Mouse (Mus musculus): ENCODE results near the gene Ei24. TPM values are rescaled to one million over a fixed set of nuclear protein-coding genes. Genes with fewer than 3 reads are reported as not detected.

Gene Ei24
- polyA plus RNA-seq (2015; fragmentation: Nextera tagmentation; extraction: Ambion mirVana): 105 and 112 TPM in 2 replicates

DNA sequence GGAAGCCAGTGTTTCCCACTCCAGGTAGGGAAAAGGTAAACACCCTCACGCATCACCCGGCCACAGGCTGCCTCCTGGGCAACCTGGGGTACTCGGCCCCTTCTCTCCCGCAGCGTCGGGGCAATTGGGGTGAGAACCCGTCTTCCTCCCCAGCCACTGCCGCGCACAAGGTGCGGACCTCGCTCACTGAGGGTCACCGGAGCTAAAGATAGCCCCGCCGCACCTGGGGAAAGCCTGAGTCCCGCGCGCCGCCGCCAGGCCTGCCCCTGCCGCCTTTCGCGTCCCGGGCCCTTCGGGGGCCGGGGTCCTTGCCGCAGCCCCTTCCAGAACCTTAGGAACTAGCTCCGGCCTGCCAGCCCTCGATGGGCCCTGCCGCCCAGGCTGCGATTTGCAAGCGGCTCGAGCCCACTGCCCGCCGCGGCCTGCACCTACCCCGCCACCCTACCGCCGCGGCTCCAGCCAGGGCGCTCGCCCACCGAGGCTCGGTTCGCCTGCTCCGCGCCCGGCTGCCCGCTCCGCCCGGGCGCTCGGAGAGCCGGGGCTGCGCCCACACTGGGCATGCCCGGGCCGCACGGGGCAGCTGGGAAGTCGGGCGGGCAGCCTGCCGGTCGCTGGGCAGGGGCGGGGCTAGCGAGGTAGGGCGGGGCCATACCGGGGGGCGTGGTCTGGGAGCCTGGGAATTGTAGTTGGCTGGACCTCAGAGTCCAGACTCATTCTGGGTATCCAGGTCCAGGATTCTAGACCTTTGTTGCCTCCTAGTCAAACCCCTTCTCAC is at the start of gene Ei24:
TSS of gene Ei24 (minus strand) at position 613 of the 775 bp plus-strand sequence.
- Histone ChIP-seq H3K9ac (peak within 1 kb of the TSS; percentile 98), H3K27ac (peak within 1 kb of the TSS; percentile 73), H3K9me3 (replicated peaks) (no peaks in the 10 kb centered on the region), H3K27me3 (no peaks in the 10 kb centered on the region), H3K4me2 (peak within 1 kb of the TSS; percentile 91), H3K36me3 (ENCODE audit: poor library complexity, severe bottlenecking) (peaks cover 8% of the 10 kb centered on the region; the same call in 1 of the 2 replicates), H3K4me1 (peaks cover 24% of the 10 kb centered on the region), H3K4me3 (peak within 1 kb of the TSS; percentile 95)
- under 1% methylated on average over 62 of the region's 66 CpGs for WGBS
- peak; percentile 98 for ATAC-seq

DNA sequence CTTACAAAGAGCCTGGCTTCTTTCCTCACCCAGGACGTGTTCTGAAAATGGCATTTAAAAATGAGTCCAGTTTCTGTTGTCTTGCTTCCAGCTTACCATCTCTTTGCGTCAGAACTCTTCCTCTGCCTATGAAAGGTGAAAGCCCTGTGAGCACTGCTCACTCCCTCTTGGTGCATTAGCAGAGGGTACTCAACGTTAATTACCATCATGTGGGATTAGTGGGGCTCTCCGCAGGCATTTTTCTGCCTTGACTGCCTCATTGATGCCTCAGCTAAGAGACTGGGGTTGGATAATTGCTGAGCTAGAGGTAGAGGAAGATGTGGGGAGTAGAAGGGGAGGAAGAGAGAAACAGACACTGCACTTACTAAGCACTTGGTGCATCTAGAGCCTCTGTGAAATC is 49.2 kb upstream of the Ei24 start:
- 19% methylated on average over 4 of the region's 4 CpGs for whole genome bisulfite sequencing
- H3K36me3 ChIP-seq (ENCODE audit: poor library complexity, severe bottlenecking): peaks cover 81% of the 10 kb centered on the region
- H3K4me2 ChIP-seq: no peak overlapping the region

DNA sequence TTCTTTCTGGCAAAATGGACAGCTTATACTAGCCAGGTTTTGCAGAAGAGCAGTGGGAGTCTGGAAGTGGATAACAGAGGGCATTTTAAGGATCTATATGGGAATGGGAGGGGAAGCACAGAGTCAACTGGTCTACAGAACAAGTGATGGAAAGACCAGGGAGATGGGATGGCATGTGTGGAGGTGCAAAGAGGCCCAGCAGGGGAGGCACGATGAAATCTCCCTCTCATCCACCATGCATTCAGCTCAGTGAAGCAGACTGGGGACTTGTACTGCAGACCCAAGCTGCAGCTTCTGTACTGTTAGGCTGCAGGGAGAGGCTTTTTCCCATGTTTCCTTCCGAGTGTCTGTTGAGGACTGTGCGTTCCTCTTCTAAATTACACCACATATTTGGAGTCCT is 36.7 kb upstream of the Ei24 start:
- no peaks in the 10 kb centered on the region for H3K27me3 ChIP-seq
- H3K4me2 ChIP-seq: peak overlapping the region; percentile 84
- H3K27ac ChIP-seq: peak overlapping the region; percentile 98
- ATAC-seq: peak; percentile 25
- H3K4me3 ChIP-seq: peak overlapping the region; percentile 76
- H3K4me1 ChIP-seq: peaks cover 39% of the 10 kb centered on the region
- 3% methylated on average over 3 of the region's 3 CpGs for WGBS
- no peaks in the 10 kb centered on the region for H3K9me3 ChIP-seq (replicated peaks)
- peak overlapping the region; percentile 92 for H3K9ac ChIP-seq
- peaks cover 20% of the 10 kb centered on the region for H3K36me3 ChIP-seq (ENCODE audit: poor library complexity, severe bottlenecking)

More for the DNA sequence above, 49.2 kb upstream of the Ei24 start:
- Histone ChIP-seq H3K9ac (no peak overlapping the region), H3K27ac (no peak overlapping the region), H3K4me1 (no peaks in the 10 kb centered on the region), H3K27me3 (no peaks in the 10 kb centered on the region), H3K9me3 (replicated peaks) (no peaks in the 10 kb centered on the region), H3K4me3 (no peak overlapping the region)
- ATAC-seq: no peak

DNA sequence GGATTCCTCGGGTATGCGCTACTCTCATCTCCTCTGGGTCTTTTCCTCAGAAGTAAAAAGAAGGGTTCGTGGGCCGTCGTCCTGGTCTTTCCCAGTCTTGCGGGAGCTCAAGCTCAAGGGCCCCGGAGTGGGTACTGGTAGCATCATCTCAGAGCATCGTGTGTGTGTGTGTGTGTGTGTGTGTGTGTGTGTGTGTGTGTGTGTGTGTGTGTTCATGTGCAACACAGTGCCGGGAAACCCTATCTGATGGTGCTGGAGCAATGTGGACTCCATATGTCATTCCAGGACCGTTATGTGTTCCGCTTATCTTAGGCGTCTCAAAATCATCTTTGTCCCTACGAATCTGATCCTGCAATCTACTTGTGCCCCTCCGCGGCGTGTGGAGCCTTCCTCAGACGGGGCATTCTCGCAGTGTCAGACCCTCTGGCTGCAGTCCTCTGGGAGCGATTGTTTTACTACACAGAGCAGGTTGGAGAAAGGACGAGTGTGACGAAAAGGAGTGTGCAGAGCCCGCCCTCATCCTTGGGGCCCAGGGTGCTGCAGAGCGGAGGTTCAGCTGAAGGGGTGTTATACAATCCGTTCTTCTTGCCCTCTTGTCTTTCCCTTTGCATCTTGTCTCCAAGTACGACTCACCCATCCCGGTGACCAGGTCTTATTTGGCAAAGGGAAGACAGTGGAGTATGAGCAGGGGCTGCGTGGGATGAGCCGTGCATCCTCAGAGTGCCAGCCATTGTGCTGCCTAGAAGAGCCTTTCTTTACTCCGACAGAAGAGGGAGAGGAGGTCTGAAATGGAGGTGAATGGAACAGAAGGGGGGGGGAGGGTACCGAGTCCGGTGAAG is 36.1 kb upstream of the Ei24 start:
- H3K9ac ChIP-seq: peak overlapping the region; percentile 92
- peak overlapping the region; percentile 84 for H3K4me2 ChIP-seq
- under 1% methylated on average over 30 of the region's 31 CpGs for WGBS
- H3K4me3 ChIP-seq: peak overlapping the region; percentile 76
- no peaks in the 10 kb centered on the region for H3K27me3 ChIP-seq
- peaks cover 18% of the 10 kb centered on the region for H3K36me3 ChIP-seq (ENCODE audit: poor library complexity, severe bottlenecking)
- ATAC-seq: peak; percentile 78
- peaks cover 38% of the 10 kb centered on the region for H3K4me1 ChIP-seq
- peak overlapping the region; percentile 98 for H3K27ac ChIP-seq
- H3K9me3 ChIP-seq (replicated peaks): no peaks in the 10 kb centered on the region

DNA sequence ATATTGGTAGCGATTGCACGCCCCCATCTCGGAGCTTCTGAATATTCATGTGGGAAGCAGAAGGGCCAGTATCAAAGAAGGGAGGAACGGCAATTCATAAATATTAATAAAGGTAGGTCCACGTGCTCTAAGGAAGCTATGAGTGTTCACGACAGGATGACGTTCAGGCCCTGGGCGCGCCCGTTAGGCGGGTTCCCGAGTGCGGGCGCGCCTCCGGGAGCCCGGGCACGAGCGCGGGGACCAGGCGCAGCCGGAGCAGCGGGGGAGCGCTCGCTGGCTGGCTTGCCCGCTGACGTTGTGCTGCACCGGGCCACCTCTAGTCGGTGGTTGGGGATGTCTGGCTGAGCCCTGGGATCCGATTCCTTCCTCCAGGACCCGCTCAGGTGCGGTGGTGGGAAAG is 35.3 kb upstream of the Ei24 start:
- WGBS: under 1% methylated on average over 32 of the region's 32 CpGs
- H3K36me3 ChIP-seq (ENCODE audit: poor library complexity, severe bottlenecking): peaks cover 13% of the 10 kb centered on the region
- peak overlapping the region; percentile 76 for H3K4me3 ChIP-seq
- H3K9me3 ChIP-seq (replicated peaks): no peaks in the 10 kb centered on the region
- H3K27me3 ChIP-seq: no peaks in the 10 kb centered on the region
- H3K4me1 ChIP-seq: peaks cover 32% of the 10 kb centered on the region
- H3K27ac ChIP-seq: peak overlapping the region; percentile 98
- peak overlapping the region; percentile 84 for H3K4me2 ChIP-seq
- peak overlapping the region; percentile 92 for H3K9ac ChIP-seq
- peak; percentile 94 for ATAC-seq

DNA sequence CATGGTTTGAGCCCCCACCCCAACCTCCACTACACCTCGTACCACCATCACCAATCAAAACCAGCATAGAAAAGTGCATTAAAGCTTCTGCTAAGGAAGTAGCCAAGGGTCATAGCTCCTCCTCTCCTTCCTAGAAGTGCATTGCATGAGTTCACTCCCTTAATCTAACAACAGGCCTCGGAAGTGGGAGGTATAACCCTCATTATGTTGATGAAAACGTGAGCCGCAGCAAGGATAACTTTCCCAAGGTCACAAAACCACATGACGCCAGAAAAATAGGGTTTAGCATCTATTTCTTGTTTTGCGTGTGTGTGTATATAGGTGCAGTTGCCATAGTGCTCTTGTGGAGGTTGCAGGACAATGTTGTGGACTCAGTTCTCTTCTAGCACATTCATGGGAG is 34.2 kb upstream of the Ei24 start:
- no peak for ATAC-seq
- no peak overlapping the region for H3K27ac ChIP-seq

DNA sequence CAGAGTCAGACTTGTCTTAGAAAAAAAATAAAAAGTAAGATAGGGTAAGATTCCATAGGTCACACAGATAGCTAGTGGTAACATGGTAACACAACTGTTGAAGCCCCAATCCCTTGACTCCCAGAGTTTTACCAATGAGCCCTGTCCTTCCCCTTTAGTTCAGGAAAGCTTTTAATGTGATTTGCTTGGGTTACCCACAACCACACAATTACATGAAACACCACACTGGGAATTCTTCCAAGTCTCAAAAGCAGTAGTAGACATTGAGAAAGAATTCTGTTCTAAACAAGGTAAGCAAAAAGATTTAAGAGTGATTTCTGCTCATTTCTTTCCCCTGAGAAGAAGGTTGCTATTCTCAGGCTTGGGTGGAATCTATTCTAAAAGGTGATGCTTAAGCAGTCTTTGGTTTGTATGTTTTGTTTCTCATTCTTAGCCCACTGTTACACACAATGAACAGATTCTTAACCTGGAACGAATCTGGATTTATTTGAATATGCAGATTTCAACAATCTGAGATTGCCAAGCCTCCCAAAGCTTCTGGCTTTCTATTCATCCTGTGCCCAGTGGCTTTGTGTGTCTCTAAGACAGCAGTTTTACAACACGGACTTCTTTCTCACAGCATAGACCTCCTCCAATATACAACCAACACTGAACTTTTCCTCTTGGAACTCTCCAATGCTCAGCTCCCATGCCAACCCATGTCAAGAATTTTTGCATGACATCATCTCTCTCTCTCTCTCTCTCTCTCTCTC is 29.6 kb upstream of the Ei24 start:
- Histone ChIP-seq H3K4me1 (peaks cover 35% of the 10 kb centered on the region), H3K4me3 (no peak overlapping the region), H3K9ac (no peak overlapping the region), H3K27me3 (no peaks in the 10 kb centered on the region), H3K9me3 (replicated peaks) (no peaks in the 10 kb centered on the region), H3K4me2 (no peak overlapping the region), H3K27ac (peak overlapping the region; percentile 61), H3K36me3 (ENCODE audit: poor library complexity, severe bottlenecking) (no peaks in the 10 kb centered on the region)
- 34% methylated on average over 2 of the region's 2 CpGs for WGBS
- 0 out of 2 replicates have a peak, but pooled peaks have one; percentile 41 for ATAC-seq

More for the DNA sequence above, 34.2 kb upstream of the Ei24 start:
- Histone ChIP-seq H3K4me2 (no peak overlapping the region), H3K4me1 (peaks cover 38% of the 10 kb centered on the region), H3K36me3 (ENCODE audit: poor library complexity, severe bottlenecking) (peaks cover 11% of the 10 kb centered on the region), H3K27me3 (no peaks in the 10 kb centered on the region), H3K9me3 (replicated peaks) (no peaks in the 10 kb centered on the region), H3K9ac (no peak overlapping the region), H3K4me3 (no peak overlapping the region)
- 75% methylated on average over 6 of the region's 6 CpGs for WGBS

DNA sequence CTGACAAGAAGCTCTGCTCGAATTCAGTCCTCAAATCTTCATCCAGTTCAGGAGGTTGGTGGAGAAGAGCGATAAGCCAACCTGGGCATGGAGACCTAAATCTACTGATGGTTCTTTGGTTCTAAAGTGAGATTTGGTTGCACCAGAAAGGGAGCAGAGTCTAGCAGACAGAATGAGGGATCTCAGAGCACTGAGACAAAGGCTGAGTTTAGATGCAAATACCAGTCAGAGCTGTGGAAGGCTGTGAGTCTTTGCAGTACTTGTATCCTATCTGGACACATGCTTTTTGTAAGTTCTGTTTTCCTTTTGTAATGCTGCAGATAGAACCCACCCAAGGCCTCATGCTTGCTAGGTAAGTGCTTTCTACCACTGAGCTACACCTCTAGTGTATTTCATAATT is 24.8 kb upstream of the Ei24 start:
- H3K4me2 ChIP-seq: peak overlapping the region; percentile 65
- peak overlapping the region; percentile 99 for H3K27ac ChIP-seq
- H3K27me3 ChIP-seq: no peaks in the 10 kb centered on the region
- 2% methylated on average over 2 of the region's 2 CpGs for WGBS
- no peaks in the 10 kb centered on the region for H3K9me3 ChIP-seq (replicated peaks)
- H3K4me1 ChIP-seq: peaks cover 30% of the 10 kb centered on the region
- H3K36me3 ChIP-seq (ENCODE audit: poor library complexity, severe bottlenecking): no peaks in the 10 kb centered on the region
- peak overlapping the region; percentile 36 for H3K4me3 ChIP-seq
- peak; percentile 55 for ATAC-seq
- peak overlapping the region; percentile 66 for H3K9ac ChIP-seq

DNA sequence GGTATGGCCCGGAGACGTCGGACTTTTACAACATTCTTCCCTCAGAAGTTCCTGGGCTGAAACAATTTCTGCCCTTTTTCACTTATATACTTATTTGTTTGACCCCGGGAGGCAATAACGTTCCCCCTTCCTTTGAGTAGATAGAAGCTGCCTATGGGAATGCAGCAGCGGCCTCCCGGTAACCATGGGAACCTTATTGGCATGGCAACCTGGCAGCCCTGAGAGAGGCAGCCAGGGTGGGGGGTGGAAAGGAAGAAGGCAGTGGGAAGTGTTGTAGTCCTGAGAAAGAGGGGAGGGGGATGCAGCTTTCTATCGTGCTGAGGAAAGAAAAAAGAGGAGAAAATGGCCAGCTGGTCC is 24.4 kb upstream of the Ei24 start, which contains the start of gene Fez1:
TSS of gene Fez1 (plus strand) at position 221 of the 357 bp plus-strand sequence.
- peak; percentile 98 for ATAC-seq
- Histone ChIP-seq H3K36me3 (ENCODE audit: poor library complexity, severe bottlenecking) (no peaks in the 10 kb centered on the region), H3K4me3 (peak within 1 kb of the TSS; percentile 36), H3K27me3 (no peaks in the 10 kb centered on the region), H3K27ac (peak within 1 kb of the TSS; percentile 99), H3K9ac (peak within 1 kb of the TSS; percentile 66), H3K4me2 (peak within 1 kb of the TSS; percentile 65), H3K9me3 (replicated peaks) (no peaks in the 10 kb centered on the region), H3K4me1 (peaks cover 26% of the 10 kb centered on the region)
- WGBS: under 1% methylated on average over 8 of the region's 8 CpGs

DNA sequence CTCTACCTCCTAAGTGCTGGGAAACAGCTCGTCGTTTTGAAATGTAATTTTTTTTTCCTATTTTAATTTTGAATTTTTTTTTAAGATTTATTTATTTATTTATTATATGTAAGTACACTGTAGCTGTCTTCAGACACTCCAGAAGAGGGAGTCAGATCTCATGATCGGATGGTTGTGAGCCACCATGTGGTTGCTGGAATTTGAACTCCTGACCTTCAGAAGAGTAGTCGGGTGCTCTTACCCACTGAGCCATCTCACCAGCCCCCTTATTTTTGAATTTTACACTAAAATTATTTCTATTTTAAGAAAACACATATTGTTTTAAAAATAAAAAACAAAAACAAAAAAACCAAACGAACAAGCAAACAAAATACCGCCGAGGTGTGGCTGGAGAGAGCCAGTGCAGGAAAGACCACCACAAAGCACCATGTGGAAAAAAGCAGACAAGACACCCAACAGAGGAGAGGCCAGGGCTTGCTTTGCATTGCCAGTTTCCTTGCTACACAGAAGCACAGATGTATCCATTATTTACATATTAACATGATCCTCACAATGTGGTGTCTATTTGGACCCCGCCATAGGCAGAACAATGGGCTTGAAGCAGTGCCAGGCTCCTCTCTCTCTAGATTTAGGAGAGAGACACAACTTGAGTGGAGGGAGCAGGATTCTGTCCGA is 23.9 kb upstream of the Ei24 start:
- H3K4me2 ChIP-seq: peak overlapping the region; percentile 65
- H3K36me3 ChIP-seq (ENCODE audit: poor library complexity, severe bottlenecking): no peaks in the 10 kb centered on the region
- peak overlapping the region; percentile 99 for H3K27ac ChIP-seq
- H3K4me1 ChIP-seq: peaks cover 22% of the 10 kb centered on the region
- peak overlapping the region; percentile 36 for H3K4me3 ChIP-seq
- ATAC-seq: peak; percentile 86
- peak overlapping the region; percentile 66; the same call in 1 of the 2 replicates for H3K9ac ChIP-seq
- H3K27me3 ChIP-seq: no peaks in the 10 kb centered on the region
- 18% methylated on average over 9 of the region's 9 CpGs for WGBS
- no peaks in the 10 kb centered on the region for H3K9me3 ChIP-seq (replicated peaks)

DNA sequence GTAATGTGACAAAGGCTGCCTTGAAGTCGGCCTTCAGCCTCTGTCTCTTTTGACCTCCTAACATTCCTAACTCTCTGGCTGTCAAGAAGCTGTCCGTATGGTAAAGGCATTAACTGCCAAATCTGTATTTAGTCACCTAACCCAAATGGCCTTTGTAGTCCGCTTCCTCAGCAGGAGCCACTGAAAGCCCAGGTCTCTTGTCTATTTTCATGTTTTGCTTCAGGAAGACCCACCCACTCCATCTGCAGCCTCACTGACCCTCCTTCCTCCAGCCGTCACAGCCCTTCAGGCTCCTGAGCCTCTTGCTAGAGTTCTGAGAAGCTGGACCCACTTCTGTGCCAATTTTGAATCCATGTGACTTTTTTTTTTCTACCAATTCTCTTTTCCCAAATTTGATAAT is 21.7 kb upstream of the Ei24 start:
- Histone ChIP-seq H3K36me3 (ENCODE audit: poor library complexity, severe bottlenecking) (no peaks in the 10 kb centered on the region), H3K27me3 (no peaks in the 10 kb centered on the region), H3K4me3 (no peak overlapping the region), H3K9ac (no peak overlapping the region), H3K4me1 (peaks cover 16% of the 10 kb centered on the region), H3K4me2 (no peak overlapping the region), H3K9me3 (replicated peaks) (no peaks in the 10 kb centered on the region), H3K27ac (no peak overlapping the region)
- ATAC-seq: no peak
- WGBS: 63% methylated on average over 4 of the region's 4 CpGs

All from forebrain, embryonic 13.5 days (tissue).